Mouse (Mus musculus) forebrain, postnatal 0 days (tissue): ENCODE measurements around the gene 4930578G10Rik. TPM values are rescaled to one million over a fixed set of nuclear protein-coding genes. Genes with fewer than 3 reads are reported as not detected.
"Not testable (repeated sequence)": the region's sequence is repeated elsewhere in the genome, so short reads cannot be mapped to it uniquely, and the experiment has no call there.

ENCODE experiments used
- ATAC-seq: fragments of 200-750 bp; cut with Nextera tagmentation; 2 replicates; pipeline ENCODE4 v1.8.0; 2017; ENCODE audit warnings: mild to moderate bottlenecking, moderate library complexity
- DNase-seq: peaks from one replicate; pipeline ENCODE4 v3.0.0-alpha.2; 2015
- H3K27ac ChIP-seq: fragments of 300-500 bp; sonication (generic); 2 replicates; pipeline ENCODE4 v1.5.1; 2014; ENCODE audit warnings: low read depth, mild to moderate bottlenecking, antibody characterized with exemption, low read length, moderate library complexity, mixed read lengths
- H3K27me3 ChIP-seq: fragments of 300-500 bp; sonication (generic); 2 replicates; pipeline ENCODE4 v1.6.1; 2014; ENCODE audit warnings: mild to moderate bottlenecking, low read length, mixed read lengths; ENCODE audit not compliant: insufficient read depth
- H3K36me3 ChIP-seq: fragments of 300-500 bp; sonication (generic); 2 replicates; pipeline ENCODE4 v1.6.1; 2014; ENCODE audit warnings: mild to moderate bottlenecking, moderate library complexity; ENCODE audit not compliant: insufficient read depth
- H3K4me1 ChIP-seq: fragments of 300-500 bp; sonication (generic); 2 replicates; pipeline ENCODE4 v1.6.1; 2014; ENCODE audit warnings: antibody characterized with exemption; ENCODE audit not compliant: insufficient read depth
- H3K4me2 ChIP-seq: fragments of 300-500 bp; sonication (generic); 2 replicates; pipeline ENCODE4 v1.6.1; 2014; ENCODE audit warnings: low read depth, mild to moderate bottlenecking, moderate library complexity
- H3K4me3 ChIP-seq: fragments of 300-500 bp; sonication (generic); 2 replicates; pipeline ENCODE4 v1.5.1; 2014; ENCODE audit warnings: low read depth, low read length, mixed read lengths
- H3K9ac ChIP-seq: fragments of 300-500 bp; sonication (generic); 2 replicates; pipeline ENCODE4 v1.6.1; 2014; ENCODE audit warnings: mild to moderate bottlenecking
- H3K9me3 ChIP-seq: fragments of 300-500 bp; sonication (generic); 2 replicates; pipeline ENCODE4 v1.6.1; 2016; ENCODE audit warnings: low read length
- CTCF ChIP-seq: sonication (generic); IDR thresholded peaks from 2 replicates; pipeline ENCODE4 v1.5.1; 2016; ENCODE audit warnings: antibody characterized with exemption, control low read depth, low read depth
- WGBS: fragments of 180-500 bp; shearing (Covaris S2); extraction: QIAGEN DNeasy Blood & Tissue Kit; methylation state at CpG from one replicate; pipeline ENCODE4 v1.1.7; 2014; 5-methylcytosine and 5-hydroxymethylcytosine counted together
- polyA plus RNA-seq: library from polyadenylated mRNA; unstranded; fragments of >200 nt; fragmentation: Nextera tagmentation; extraction: Ambion mirVana; gene quantifications from 2 replicates; pipeline ENCODE4 v1.2.1, GENCODE M21; 2015
- total RNA-seq: library from RNA; depleted of rRNA; stranded (reverse); fragments of >200 nt; gene quantifications from 2 replicates; pipeline ENCODE4 v1.2.3, GENCODE M21; 2014; rRNA removed

The 4930578G10Rik gene
- not detected in 2 replicates for total RNA-seq
- polyA plus RNA-seq, result 0.56 and 0.91 TPM in 2 replicates

DNA sequence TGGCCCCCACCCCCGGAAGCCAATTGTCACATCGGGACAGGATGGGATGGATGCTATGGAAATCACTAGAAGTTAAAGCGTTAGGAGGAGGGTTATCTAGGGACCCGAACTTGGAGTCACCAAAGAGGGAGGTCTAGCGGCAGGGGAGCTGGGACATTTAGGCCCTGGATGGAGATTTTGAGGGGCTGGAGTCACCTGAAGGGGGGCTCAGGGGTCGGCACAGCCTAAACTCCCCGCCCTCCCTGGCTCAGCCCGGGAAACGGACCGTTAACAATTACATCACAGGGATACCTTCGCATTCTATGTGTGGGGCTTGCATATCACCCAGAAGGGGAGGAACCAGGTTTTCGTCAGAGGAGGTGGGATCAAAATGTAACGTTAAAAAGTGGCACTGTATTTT, at the start of gene 4930578G10Rik:
Gene 4930578G10Rik (plus strand): TSS at position 301 of the 400 bp plus-strand sequence.
- not testable (repeated sequence) for H3K27ac ChIP-seq, H3K4me3 ChIP-seq, H3K4me1 ChIP-seq, H3K4me2 ChIP-seq, H3K36me3 ChIP-seq, H3K9me3 ChIP-seq, H3K27me3 ChIP-seq, DNase-seq, ATAC-seq, H3K9ac ChIP-seq
- WGBS, result no CpG with 5 or more reads among the region's 13 CpGs

- H3K36me3 ChIP-seq, H3K9me3 ChIP-seq, ATAC-seq, DNase-seq, H3K9ac ChIP-seq, H3K27me3 ChIP-seq, H3K27ac ChIP-seq, H3K4me1 ChIP-seq, H3K4me2 ChIP-seq, H3K4me3 ChIP-seq: not testable (repeated sequence)
- WGBS, result no CpG with 5 or more reads among the region's 6 CpGs
Observed at GRCm38 (mm10) chr4:42756477-42756876, 21.1 kb downstream of the 4930578G10Rik start, which contains the start of gene Ccl19. Ccl19 (minus strand) TSS chr4:42756577.

GRCm38 (mm10) chr4:42773893-42774292, 38.5 kb downstream of the 4930578G10Rik start, which contains the start of gene Ccl21a:
Ccl21a (minus strand) TSS chr4:42773993.
- H3K9me3 ChIP-seq, ATAC-seq, DNase-seq, H3K27me3 ChIP-seq, H3K36me3 ChIP-seq, H3K9ac ChIP-seq, H3K4me3 ChIP-seq, H3K4me2 ChIP-seq, H3K4me1 ChIP-seq, H3K27ac ChIP-seq: not testable (repeated sequence)
- WGBS, result no CpG with 5 or more reads among the region's 5 CpGs

GRCm38 (mm10) chr4:42853788-42854187, 118.4 kb downstream of the 4930578G10Rik start, which contains the start of gene Fam205a1:
Fam205a1 (minus strand) TSS chr4:42853888.
- DNase-seq, ATAC-seq, H3K27ac ChIP-seq, H3K4me3 ChIP-seq, H3K9me3 ChIP-seq, H3K4me1 ChIP-seq, H3K27me3 ChIP-seq, H3K4me2 ChIP-seq, H3K36me3 ChIP-seq, H3K9ac ChIP-seq: not testable (repeated sequence)
- 92% methylated on average over 1 of the region's 1 CpGs for WGBS

GRCm38 (mm10) chr4:42856671-42857070, 121.3 kb downstream of the 4930578G10Rik start, which contains the start of gene Gm12394:
Gm12394 (minus strand) TSS chr4:42856771.
- not testable (repeated sequence) for H3K4me3 ChIP-seq, H3K36me3 ChIP-seq, ATAC-seq, H3K4me2 ChIP-seq, H3K9me3 ChIP-seq, H3K27me3 ChIP-seq, DNase-seq, H3K27ac ChIP-seq, H3K4me1 ChIP-seq, H3K9ac ChIP-seq
- WGBS, result 76% methylated on average over 1 of the region's 1 CpGs

GRCm38 (mm10) chr4:42860483-42860882, 125.1 kb downstream of the 4930578G10Rik start:
- 81% methylated on average over 9 of the region's 9 CpGs for WGBS
- not testable (repeated sequence) for H3K9me3 ChIP-seq, ATAC-seq, H3K27ac ChIP-seq, H3K36me3 ChIP-seq, H3K9ac ChIP-seq, H3K27me3 ChIP-seq, H3K4me1 ChIP-seq, H3K4me3 ChIP-seq, H3K4me2 ChIP-seq, DNase-seq

DNA sequence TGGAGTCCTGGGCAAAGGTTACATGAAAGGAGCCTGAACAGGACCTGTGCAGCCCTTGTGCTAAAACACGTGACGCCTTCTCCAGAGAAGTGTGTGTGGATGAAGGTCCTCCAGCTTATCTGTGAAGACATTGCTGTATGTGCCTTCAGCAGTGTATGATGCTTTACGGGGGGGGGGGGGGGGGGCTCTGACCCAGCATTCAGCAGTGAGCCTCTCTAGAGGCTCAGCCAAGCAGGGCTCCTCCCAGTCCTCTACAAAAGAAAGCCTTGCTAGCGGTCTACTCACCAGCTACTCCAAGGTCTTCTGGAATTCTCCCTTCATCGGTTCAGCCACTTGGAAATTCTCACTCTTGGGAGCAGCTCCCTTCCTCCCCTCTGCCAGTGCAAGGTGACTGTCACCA, 128.1 kb downstream of the 4930578G10Rik start:
- H3K4me2 ChIP-seq, H3K9me3 ChIP-seq, H3K4me1 ChIP-seq, H3K4me3 ChIP-seq, DNase-seq, H3K36me3 ChIP-seq, H3K27ac ChIP-seq, H3K27me3 ChIP-seq, ATAC-seq, H3K9ac ChIP-seq: not testable (repeated sequence)
- WGBS, result 91% methylated on average over 5 of the region's 5 CpGs

DNA sequence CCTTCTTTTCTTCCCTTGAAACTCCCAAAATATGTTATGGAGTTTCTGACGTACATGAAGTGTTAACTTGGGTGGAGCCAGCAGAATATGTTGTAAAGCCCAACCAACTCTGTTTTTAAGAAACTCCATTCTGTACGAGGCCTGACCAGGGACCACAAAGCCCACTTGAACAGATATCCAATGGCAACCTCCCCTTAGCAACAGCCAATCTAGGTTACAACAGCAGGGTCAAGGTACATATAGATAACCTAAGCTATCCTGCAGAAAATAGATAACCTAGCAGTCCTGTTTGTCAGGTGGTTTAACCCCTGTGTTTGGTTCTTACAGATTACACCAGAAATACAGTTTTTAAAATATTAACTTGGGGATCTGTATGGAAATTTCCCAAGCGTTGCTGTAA, 132.0 kb downstream of the 4930578G10Rik start:
- no peak for TF ChIP-seq CTCF
- Histone ChIP-seq H3K36me3 (no peaks in the 10 kb centered on the region), H3K9me3 (no peaks in the 10 kb centered on the region), H3K9ac (no peak overlapping the region), H3K27me3 (no peaks in the 10 kb centered on the region), H3K27ac (no peak overlapping the region), H3K4me1 (no peaks in the 10 kb centered on the region), H3K4me3 (no peak overlapping the region), H3K4me2 (no peak overlapping the region)
- WGBS, result 77% methylated on average over 3 of the region's 3 CpGs
- ATAC-seq, result no peak
- no peak for DNase-seq
